Mouse (Mus musculus): ENCODE results near the gene Smg6.

The Smg6 gene

DNA sequence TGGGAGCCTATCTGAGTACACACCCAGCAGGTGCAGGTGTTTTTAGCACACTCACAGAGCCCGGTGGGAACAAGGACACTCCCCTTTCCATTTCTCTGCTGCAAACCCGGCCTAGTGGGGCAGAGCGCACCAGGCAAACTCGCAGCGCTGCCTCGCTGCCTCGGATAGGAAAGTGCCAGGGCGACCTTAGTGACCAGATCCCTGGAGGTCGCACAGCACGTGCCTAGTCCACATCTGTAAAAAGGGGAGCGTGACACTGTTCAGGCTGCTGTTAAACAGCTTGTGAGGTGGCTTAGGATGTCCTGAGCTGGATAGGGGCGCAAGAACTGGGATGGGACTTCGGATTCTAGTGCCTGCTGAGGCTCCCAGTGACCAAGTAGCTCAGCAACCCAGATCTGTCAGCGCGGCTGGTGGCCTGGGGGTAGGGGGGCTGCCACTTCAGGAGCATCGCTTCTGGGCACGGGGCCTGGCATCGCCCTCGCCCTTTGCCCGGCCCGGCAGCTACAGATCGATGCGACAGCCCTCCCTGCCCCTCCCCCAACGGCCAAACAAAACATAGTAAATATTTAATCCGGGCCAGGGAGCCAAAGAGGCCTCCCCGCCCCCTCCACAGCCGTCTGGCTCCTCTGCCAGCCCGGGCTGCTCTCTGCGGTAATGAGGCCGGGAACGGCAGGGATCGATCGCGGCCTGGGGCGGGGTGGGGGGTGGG is 287.9 kb downstream of the Smg6 start:
- no peak for DNase-seq (ENCODE audit: low spot score)

Data from testis, postnatal 14 days (tissue).